Mouse (Mus musculus) liver, embryonic 12.5 days (tissue): ENCODE measurements at regions not wholly inside any gene's neighbourhood (a gene's known extent, or its start where the extent isn't known, plus 50 kb on each side); places are given as distances from the start of the nearest gene placed in this dataset.
A peak's percentile ranks its signal among the peaks of the same experiment; 100 is the strongest.

ENCODE experiments used
- ATAC-seq: fragments of 200-750 bp; cut with Nextera tagmentation; 2 replicates; pipeline ENCODE4 v1.8.0; 2017; ENCODE audit warnings: moderate number of reproducible peaks, mild to moderate bottlenecking, moderate library complexity
- H3K27ac ChIP-seq: fragments of 300-500 bp; sonication (generic); 2 replicates; pipeline ENCODE4 v1.5.1; 2016; ENCODE audit warnings: mild to moderate bottlenecking
- H3K27me3 ChIP-seq: fragments of 300-500 bp; sonication (generic); replicated peaks from 2 replicates; pipeline ENCODE4 v1.6.1; 2016; ENCODE audit warnings: mild to moderate bottlenecking, moderate library complexity
- H3K36me3 ChIP-seq: fragments of 300-500 bp; sonication (generic); 2 replicates; pipeline ENCODE4 v1.6.1; 2016; ENCODE audit warnings: mild to moderate bottlenecking, moderate library complexity
- H3K4me1 ChIP-seq: fragments of 300-500 bp; sonication (generic); 2 replicates; pipeline ENCODE4 v1.6.1; 2016
- H3K4me2 ChIP-seq: fragments of 300-500 bp; sonication (generic); 2 replicates; pipeline ENCODE4 v1.6.1; 2016; ENCODE audit warnings: mild to moderate bottlenecking, moderate library complexity
- H3K4me3 ChIP-seq: fragments of 300-500 bp; sonication (generic); 2 replicates; pipeline ENCODE4 v1.5.1; 2016; ENCODE audit warnings: mild to moderate bottlenecking, moderate library complexity
- H3K9ac ChIP-seq: fragments of 300-500 bp; sonication (generic); 2 replicates; pipeline ENCODE4 v1.6.1; 2016; ENCODE audit warnings: mild to moderate bottlenecking, moderate library complexity
- H3K9me3 ChIP-seq: fragments of 300-500 bp; sonication (generic); replicated peaks from 2 replicates; pipeline ENCODE4 v1.6.1; 2016; ENCODE audit warnings: mild to moderate bottlenecking, moderate library complexity
- WGBS: fragments of 180-500 bp; shearing (Covaris S2); methylation state at CpG from one replicate; pipeline ENCODE4 v1.1.7; 2016; ENCODE audit not compliant: insufficient replicate concordance; 5-methylcytosine and 5-hydroxymethylcytosine counted together

DNA sequence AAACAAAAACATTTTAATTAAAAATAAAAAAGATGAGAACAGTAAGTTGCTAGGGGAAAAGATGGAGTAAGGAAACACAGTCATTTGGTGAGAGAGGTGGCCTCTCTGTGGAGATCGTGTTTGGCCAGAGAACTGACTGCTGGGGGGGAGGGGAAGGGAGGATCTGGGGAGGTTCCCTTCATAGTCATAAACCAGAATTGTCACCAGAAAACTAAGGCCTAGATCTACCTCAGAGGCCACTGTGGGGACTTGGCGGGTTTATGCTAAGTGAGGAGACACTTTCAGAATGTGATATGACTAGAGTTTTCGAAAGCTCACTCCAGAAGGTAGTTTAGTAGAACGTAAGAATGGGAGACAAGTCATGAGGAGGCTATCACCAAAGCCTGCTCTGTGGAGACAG is 339.4 kb upstream of the Rnaseh2b start:
- no peaks in the 10 kb centered on the region for H3K4me1 ChIP-seq
- H3K9me3 ChIP-seq, result no peaks in the 10 kb centered on the region
- H3K27me3 ChIP-seq, result no peaks in the 10 kb centered on the region
- whole genome bisulfite sequencing, result 69% methylated on average over 4 of the region's 4 CpGs
- no peak overlapping the region for H3K4me3 ChIP-seq
- no peak for ATAC-seq
- H3K4me2 ChIP-seq, result no peak overlapping the region
- H3K27ac ChIP-seq, result no peak overlapping the region
- no peaks in the 10 kb centered on the region for H3K36me3 ChIP-seq
- no peak overlapping the region for H3K9ac ChIP-seq

DNA sequence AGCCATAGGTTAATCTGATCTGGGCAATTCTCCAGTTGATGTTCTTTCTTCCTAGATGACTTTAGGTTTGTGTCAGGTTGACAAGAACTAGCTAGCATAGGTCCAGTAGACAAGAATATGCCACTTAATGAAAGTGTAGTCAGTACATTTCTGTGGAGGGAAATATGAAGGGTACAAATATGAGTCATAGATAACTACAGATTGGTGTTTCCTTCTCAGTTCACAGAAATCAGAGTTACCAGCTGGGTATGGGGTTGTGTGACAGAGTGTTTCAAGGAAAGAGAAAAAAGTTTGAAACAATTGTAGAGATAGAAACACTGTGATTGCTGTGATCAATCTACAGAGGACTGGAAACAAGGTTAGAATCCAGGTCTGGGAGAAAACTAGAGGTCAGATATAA is 337.0 kb upstream of the Rnaseh2b start:
- H3K9ac ChIP-seq, result no peak overlapping the region
- H3K36me3 ChIP-seq, result no peaks in the 10 kb centered on the region
- H3K4me1 ChIP-seq, result no peaks in the 10 kb centered on the region
- no peak overlapping the region for H3K4me3 ChIP-seq
- no peak overlapping the region for H3K27ac ChIP-seq
- ATAC-seq, result no peak
- H3K27me3 ChIP-seq, result no peaks in the 10 kb centered on the region
- H3K4me2 ChIP-seq, result no peak overlapping the region
- H3K9me3 ChIP-seq, result no peaks in the 10 kb centered on the region

DNA sequence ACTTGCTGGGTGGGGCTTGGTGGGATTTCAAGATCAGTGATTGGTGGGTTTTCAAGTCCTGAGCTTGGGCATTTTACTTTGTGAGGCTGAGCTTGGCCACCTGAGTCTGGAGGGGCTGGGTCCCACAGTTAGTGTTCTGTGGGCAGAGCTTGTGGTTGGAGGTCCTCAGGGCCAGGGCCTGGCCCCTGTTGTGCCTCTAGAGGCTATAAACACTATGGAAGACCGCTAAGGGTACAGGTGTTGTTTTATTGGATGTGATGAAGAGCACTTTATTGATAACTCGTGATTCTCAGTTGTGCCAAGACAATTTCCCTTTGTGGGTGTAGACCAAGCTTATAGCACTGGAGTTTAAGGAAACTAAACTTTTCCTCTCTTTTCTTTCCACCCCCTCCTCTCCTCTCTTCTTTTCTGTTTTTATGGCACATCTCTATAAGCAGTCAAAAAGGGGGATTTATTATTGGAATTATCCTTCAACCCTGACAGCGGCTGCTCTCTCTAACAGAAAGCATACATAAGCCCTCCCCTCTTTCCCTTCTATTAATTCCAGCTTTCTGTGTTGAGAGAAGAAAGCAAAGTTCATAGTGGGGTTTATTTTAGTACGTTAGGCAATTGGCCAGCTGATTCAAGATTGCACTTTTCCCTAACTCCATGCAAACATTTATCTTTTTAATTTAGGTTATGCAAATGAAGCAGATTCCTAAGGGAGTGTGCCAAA is 332.0 kb upstream of the Rnaseh2b start:
- no peaks in the 10 kb centered on the region; the same call in 1 of the 2 replicates for H3K9me3 ChIP-seq
- no peak for ATAC-seq
- H3K27me3 ChIP-seq, result no peaks in the 10 kb centered on the region
- no peaks in the 10 kb centered on the region for H3K36me3 ChIP-seq
- WGBS, result 57% methylated on average over 4 of the region's 4 CpGs
- no peak overlapping the region for H3K4me3 ChIP-seq
- no peaks in the 10 kb centered on the region for H3K4me1 ChIP-seq
- H3K9ac ChIP-seq, result no peak overlapping the region
- no peak overlapping the region for H3K27ac ChIP-seq
- no peak overlapping the region for H3K4me2 ChIP-seq

- no peak overlapping the region for H3K27ac ChIP-seq
- ATAC-seq, result no peak
- no peaks in the 10 kb centered on the region for H3K4me1 ChIP-seq
- H3K27me3 ChIP-seq, result no peaks in the 10 kb centered on the region
- 79% methylated on average over 1 of the region's 1 CpGs for WGBS
- H3K4me2 ChIP-seq, result no peak overlapping the region
- H3K4me3 ChIP-seq, result no peak overlapping the region
- no peaks in the 10 kb centered on the region for H3K36me3 ChIP-seq
- no peaks in the 10 kb centered on the region for H3K9me3 ChIP-seq
- H3K9ac ChIP-seq, result no peak overlapping the region
Observed at GRCm38 (mm10) chr14:61968467-61968866, 323.9 kb upstream of the Rnaseh2b start.

DNA sequence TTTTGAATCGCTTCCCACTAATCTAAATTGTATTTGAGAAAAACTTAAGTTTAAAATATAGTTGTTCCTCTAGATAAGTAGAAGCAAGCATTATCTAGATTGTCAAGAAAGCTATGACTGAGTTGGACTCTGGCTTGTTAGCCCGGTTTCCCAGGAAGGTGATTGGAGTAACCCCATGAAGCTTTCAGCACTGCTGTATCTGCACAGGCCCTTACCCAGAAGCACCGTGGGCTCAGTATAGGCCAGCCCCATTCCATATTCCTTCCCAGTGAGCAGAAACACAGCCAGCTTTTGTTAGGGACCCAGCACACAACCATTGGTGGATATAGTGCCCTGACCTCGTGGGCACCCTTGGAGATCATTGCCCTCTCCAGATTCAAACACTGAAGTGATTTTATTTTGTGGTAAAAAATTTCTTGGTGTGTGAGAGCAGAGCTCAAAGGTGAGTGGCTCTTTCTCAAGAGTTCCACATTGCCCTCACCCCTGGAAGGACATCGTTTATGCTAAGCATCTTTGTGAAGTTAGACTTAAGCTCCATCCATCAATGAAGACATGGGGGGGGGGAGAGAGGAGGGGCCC is 323.3 kb upstream of the Rnaseh2b start:
- Histone ChIP-seq H3K27me3 (no peaks in the 10 kb centered on the region), H3K4me3 (no peak overlapping the region), H3K36me3 (no peaks in the 10 kb centered on the region), H3K4me1 (no peaks in the 10 kb centered on the region), H3K4me2 (no peak overlapping the region), H3K9me3 (no peaks in the 10 kb centered on the region), H3K9ac (no peak overlapping the region), H3K27ac (no peak overlapping the region)
- no peak for ATAC-seq
- 63% methylated on average over 5 of the region's 5 CpGs for WGBS

GRCm38 (mm10) chr14:61970591-61970990 is 321.8 kb upstream of the Rnaseh2b start:
- WGBS, result 52% methylated on average over 3 of the region's 3 CpGs
- ATAC-seq, result no peak
- H3K27me3 ChIP-seq, result no peaks in the 10 kb centered on the region

DNA sequence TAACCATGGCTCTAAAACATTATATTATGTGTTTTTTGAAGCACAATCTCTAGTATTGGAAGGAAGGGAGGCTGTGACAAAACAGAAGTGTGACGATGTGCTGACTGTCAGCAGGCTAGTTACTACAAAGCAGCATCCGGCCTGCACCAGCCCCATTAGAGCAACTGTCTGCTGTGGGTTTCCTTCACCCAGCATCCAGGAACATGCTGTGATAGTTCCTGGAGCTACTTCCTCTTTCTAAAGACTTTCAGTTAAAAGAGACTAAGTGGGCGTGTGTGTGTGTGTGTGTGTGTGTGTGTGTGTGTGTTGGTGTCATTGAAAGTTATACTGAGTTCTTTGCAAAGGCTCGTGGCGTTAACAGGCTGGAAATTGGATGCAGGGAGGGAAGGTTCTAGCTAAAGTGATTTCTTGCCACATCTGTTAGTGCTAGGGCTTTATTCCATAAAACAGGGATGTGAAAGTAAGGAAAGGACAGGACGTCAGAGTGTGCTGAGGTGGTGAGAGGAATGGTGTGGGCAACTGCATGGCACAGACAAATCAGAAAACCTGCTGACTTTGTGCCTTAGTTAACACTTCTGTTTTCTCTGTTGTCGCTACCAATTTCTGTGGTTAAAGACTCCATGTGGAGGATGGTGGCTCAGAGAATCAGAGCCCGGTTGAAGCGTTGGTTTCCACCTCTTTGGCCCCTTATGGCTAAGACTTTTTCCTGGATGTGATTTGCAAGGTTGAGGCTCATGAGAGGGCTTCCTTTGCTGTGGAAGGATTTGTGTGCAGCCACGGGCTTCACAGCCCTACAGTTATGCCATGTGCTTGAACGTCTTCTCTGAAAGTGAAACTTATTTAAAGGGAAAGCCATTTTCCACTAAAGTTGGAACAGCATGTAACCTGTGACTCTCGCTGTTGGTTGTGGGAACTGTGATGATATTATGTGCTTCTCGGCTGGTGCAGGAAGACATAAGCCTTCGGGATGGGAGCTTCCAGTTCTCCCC is 321.0 kb upstream of the Rnaseh2b start:
- Histone ChIP-seq H3K36me3 (no peaks in the 10 kb centered on the region), H3K27me3 (no peaks in the 10 kb centered on the region), H3K4me2 (peak overlapping the region; percentile 8), H3K9me3 (no peaks in the 10 kb centered on the region), H3K4me3 (no peak overlapping the region), H3K4me1 (no peaks in the 10 kb centered on the region), H3K9ac (no peak overlapping the region), H3K27ac (no peak overlapping the region)
- WGBS, result 29% methylated on average over 14 of the region's 14 CpGs
- ATAC-seq, result peak; percentile 24; the same call in 1 of the 2 replicates

More at GRCm38 (mm10) chr14:61970591-61970990, 321.8 kb upstream of the Rnaseh2b start:
- H3K9me3 ChIP-seq, result no peaks in the 10 kb centered on the region
- no peaks in the 10 kb centered on the region for H3K4me1 ChIP-seq
- no peaks in the 10 kb centered on the region for H3K36me3 ChIP-seq
- H3K27ac ChIP-seq, result no peak overlapping the region
- H3K9ac ChIP-seq, result no peak overlapping the region
- no peak overlapping the region for H3K4me2 ChIP-seq
- H3K4me3 ChIP-seq, result no peak overlapping the region

DNA sequence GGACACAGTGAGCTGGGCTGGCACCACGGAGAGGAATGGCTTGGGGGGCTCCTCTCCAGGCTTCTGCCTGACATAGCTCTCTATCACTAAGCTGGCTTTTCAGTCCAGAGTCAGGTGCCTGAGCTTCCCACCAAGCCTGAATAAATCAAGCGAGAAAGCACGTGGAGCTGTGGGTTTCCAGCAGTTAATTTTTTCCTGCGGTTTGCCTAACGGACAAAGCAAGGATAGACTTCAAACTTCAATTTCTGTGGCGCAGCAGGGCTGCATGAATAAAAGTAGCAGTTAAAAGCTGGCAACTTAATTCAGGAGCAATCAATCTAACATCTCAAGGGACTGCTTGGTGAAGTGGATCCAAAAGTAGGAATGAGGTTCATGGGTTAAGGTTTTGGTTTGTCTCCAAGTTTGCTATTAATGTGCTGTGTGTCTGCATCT is 317.1 kb upstream of the Rnaseh2b start:
- no peak overlapping the region for H3K27ac ChIP-seq
- H3K4me1 ChIP-seq, result no peaks in the 10 kb centered on the region
- no peaks in the 10 kb centered on the region for H3K36me3 ChIP-seq
- no peak overlapping the region for H3K4me2 ChIP-seq
- H3K9ac ChIP-seq, result no peak overlapping the region
- ATAC-seq, result no peak
- H3K4me3 ChIP-seq, result no peak overlapping the region
- H3K27me3 ChIP-seq, result no peaks in the 10 kb centered on the region
- WGBS, result 75% methylated on average over 6 of the region's 6 CpGs
- no peaks in the 10 kb centered on the region for H3K9me3 ChIP-seq

DNA sequence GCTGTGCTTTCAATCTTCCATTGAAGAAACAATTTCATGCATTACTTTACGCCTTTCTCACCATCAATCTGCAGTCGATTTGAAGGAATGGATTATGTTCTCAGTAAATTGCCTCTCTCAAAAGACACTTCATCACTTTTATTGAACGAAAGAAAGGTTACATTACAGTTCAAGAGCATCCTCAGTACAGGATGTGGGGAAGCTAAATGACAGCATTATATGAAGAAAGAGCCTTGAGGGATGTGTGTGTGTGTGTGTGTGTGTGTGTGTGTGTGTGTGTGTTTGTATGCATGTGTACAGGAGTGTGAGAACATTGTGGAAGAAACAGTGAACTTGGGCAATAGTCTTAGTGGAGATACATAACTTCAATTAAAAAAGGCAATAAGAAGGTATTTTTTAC is 311.8 kb upstream of the Rnaseh2b start:
- no peak overlapping the region for H3K4me2 ChIP-seq
- no peak overlapping the region for H3K9ac ChIP-seq
- H3K9me3 ChIP-seq, result no peaks in the 10 kb centered on the region
- no peak overlapping the region for H3K27ac ChIP-seq
- no peaks in the 10 kb centered on the region for H3K36me3 ChIP-seq
- no peak for ATAC-seq
- no peaks in the 10 kb centered on the region for H3K27me3 ChIP-seq
- no peak overlapping the region for H3K4me3 ChIP-seq
- no peaks in the 10 kb centered on the region for H3K4me1 ChIP-seq
- 56% methylated on average over 3 of the region's 3 CpGs for WGBS

DNA sequence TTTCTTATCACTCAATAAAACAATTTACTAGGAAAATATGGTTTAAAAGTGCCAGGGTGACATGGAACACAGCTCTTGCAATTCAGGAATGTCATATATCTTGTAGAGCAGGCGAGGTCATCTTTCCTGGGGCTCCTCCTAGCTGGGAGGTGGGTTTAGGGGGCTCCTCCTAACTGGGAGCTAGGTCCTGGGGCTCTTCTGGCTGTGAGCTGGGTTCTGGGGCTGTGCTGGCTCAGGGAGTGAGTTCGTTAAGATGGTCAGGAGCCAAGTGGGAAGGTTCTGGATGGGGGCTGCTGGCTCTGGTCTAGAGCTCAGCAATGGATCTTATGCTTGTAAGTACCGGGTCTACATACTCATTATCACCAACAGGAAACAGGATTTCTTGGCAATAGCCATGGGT is 306.8 kb upstream of the Rnaseh2b start:
- H3K27ac ChIP-seq, result no peak overlapping the region
- 49% methylated on average over 3 of the region's 3 CpGs for WGBS
- no peak for ATAC-seq
- H3K4me1 ChIP-seq, result no peaks in the 10 kb centered on the region
- H3K4me2 ChIP-seq, result no peak overlapping the region
- H3K9ac ChIP-seq, result no peak overlapping the region
- H3K36me3 ChIP-seq, result no peaks in the 10 kb centered on the region
- no peak overlapping the region for H3K4me3 ChIP-seq
- H3K27me3 ChIP-seq, result no peaks in the 10 kb centered on the region
- H3K9me3 ChIP-seq, result no peaks in the 10 kb centered on the region

GRCm38 (mm10) chr14:61986203-61986602 is 306.2 kb upstream of the Rnaseh2b start:
- H3K4me2 ChIP-seq, result no peak overlapping the region
- ATAC-seq, result no peak
- no peaks in the 10 kb centered on the region for H3K9me3 ChIP-seq
- H3K27ac ChIP-seq, result no peak overlapping the region
- no peaks in the 10 kb centered on the region for H3K27me3 ChIP-seq
- no peak overlapping the region for H3K4me3 ChIP-seq
- H3K4me1 ChIP-seq, result no peaks in the 10 kb centered on the region
- 72% methylated on average over 13 of the region's 13 CpGs for WGBS
- H3K36me3 ChIP-seq, result no peaks in the 10 kb centered on the region
- no peak overlapping the region for H3K9ac ChIP-seq

- no peak overlapping the region for H3K4me2 ChIP-seq
- no peak overlapping the region for H3K4me3 ChIP-seq
- H3K27me3 ChIP-seq, result no peaks in the 10 kb centered on the region
- H3K27ac ChIP-seq, result no peak overlapping the region
- WGBS, result 49% methylated on average over 1 of the region's 1 CpGs
- H3K9ac ChIP-seq, result no peak overlapping the region
- no peaks in the 10 kb centered on the region for H3K9me3 ChIP-seq
- H3K36me3 ChIP-seq, result no peaks in the 10 kb centered on the region
- no peak for ATAC-seq
- H3K4me1 ChIP-seq, result no peaks in the 10 kb centered on the region
Observed at GRCm38 (mm10) chr14:61995253-61995652, 297.1 kb upstream of the Rnaseh2b start.
